Mouse (Mus musculus) urinary bladder, postnatal 14 days (tissue): ENCODE measurements at regions not wholly inside any gene's neighbourhood (a gene's known extent, or its start where the extent isn't known, plus 50 kb on each side); places are given as distances from the start of the nearest gene placed in this dataset.
A peak's percentile ranks its signal among the peaks of the same experiment; 100 is the strongest.

Source experiments
- DNase-seq: peaks from one replicate; pipeline ENCODE4 v3.0.0; 2021; ENCODE audit warnings: low spot score

DNA sequence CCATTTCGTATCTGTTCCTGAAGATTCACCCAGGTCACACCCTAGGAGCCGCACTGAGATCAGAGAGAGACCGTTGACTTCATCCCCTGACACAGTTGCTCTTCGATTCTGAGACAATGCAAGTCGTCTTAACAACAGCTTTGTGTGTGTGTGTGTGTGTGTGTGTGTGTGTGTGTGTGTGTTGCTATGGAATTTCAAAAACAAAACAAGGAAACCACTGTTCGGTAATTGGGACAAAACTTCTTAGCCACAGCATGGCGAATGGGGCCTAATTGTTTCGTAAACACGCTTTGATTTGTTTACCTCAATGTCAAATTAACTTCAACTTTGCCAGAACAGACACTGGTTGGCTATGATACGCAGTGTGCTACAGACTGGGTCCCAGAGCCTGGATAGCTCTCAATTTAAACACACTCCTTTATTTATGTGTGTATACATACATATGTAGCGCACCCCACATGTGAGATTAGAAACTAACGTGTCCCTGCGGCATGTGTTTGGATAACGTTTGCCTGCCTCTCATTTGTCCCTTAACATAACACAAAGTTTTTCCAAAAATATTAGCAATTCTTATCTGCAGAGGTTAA, 176.1 kb upstream of the Spred2 start:
- no peak for DNase-seq

DNA sequence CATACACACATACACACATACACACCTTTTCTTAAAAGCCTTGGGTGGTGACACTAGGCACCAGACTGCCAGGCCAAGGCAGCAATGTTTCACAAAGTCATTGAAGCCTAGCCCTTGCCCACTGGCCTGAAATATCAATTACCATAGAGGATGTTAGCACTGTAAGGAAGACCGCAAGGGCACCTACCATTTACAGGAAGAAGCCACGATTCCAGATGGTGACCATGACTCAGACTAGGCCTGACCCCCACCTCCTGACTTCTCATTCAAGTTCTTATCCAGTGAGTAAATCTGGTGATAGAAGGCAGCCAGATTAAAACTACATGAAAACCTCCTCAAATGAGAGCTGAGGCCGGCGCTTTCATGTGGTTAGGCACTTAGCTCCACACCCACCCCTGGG, 165.3 kb upstream of the Spred2 start:
- DNase-seq = no peak

DNA sequence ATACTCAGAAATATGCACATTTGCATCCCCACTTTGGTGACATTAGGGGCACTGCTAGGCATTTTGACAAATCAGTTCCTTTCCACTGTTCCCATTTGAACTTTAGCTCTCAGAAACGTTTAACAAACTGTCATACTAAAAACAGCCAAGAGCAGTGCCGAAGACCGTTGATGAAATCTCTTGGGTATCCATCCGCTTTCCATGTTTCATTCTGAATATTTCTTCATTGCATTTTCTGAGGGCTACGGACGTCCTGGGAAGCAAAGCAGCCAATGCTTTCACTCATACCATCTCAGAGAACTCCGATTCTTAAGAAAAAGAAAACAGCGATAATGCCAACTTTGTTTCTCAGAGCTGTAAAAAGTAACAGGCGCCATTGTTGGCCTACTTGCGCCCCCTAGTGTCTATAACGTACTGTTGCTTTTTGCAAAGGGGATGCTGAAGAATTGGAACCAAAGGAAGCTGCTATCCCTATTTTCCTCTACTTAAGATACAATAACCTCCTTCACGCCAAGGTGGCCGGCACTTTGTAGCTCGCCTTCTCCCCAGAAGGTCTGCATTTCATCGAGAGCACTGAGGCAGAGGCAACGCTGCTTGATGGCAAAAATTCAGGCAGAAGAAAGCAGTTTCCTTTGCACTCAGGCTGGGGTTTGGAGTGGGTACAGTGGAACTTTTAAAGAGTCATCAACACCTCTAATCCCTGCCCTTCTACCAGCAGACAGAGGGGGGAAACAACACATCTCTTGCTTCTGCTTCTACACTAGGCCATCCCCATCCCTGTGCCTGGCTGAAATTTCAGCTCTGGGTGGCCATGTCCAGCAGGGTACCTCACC, 163.1 kb upstream of the Spred2 start:
- peak; percentile 66 for DNase-seq

DNA sequence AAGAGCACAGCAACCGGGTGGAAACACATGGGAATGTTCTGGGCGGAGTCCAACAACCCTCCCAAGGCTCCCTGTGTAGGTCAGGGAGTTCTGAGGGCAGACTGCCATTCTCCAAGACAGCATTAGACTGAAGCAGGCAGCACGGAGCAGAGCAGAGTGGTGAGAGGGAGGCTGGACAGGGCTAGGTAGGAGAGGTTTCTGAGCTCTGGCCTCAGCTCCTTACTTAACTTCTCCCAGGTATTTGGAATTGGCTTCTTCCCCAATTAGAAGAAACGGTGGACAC, 162.5 kb upstream of the Spred2 start:
- peak; percentile 14 for DNase-seq

DNA sequence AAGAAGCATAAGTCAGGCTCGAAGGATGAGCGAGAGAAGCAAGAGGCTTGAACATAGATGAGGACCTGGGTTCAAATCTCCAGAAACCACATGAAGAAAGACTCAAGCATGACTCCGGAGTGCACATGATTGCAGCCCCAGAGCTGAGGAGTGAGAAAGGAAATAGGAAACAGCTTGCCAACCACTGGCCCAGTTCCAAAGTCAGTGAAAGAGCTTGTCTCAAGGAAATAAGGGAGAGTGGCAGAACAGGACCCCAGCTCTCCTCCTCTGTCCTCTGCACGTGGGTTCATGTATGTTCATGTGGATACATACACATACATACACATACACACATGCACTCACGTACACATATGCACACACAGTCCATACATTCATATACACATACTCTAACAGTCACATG, 156.9 kb upstream of the Spred2 start:
- no peak for DNase-seq

DNA sequence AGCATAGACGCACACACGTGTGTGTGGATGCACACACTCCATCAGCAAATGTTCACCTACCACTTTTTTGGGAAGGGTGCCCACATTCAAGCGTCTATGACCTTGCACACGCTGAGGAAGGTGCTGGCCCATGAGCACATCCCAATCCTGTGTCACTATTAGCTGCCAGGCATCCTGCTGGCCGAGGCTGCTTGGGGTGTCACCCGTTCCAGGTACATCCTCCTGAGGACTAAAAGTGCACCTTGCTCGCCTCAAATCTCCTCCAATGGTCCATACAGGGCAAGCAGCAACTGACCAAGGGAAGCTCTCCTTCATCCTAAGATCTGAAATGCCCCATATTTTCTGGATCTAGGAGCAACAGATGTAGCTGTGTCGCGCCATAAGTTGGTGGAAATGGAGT, 156.3 kb upstream of the Spred2 start:
- DNase-seq = no peak

DNA sequence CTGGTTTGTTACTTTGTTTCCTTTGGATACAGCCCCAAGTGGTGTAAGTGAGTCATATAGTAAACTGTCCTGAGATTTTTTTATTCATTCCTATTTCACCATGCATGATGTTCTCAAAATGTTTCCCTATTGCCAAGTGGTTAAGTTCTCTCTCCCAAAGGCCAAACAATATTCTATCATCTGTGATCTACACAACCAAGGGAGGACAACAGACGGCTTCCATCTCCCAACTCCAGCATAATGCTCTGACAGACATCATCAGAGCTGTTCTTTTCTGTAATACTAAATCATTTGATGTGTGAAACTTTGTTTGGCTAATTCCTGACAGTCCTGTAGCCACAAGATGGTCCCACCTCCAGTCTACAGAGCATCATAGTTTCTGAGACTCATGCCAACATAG, 155.2 kb upstream of the Spred2 start:
- no peak for DNase-seq

DNA sequence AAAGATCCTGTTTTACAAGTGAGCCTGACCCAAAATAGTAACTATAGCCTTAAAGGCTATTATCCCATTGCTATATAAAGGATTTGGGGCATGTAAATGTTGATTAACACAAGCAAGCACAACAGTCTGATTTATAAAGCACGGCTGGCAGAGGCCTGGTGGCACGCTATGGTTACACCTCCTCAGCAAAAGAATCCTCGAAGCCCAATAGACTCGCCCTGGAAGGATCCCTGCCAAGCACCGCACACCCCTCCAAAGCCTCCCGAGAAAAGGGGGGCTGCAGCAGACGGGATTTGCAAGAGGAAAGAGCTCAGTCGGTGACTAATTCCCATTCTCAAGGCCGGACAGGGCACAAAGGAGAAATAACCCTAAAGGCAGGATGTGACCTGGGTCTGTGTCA, 150.2 kb upstream of the Spred2 start:
- no peak for DNase-seq

DNA sequence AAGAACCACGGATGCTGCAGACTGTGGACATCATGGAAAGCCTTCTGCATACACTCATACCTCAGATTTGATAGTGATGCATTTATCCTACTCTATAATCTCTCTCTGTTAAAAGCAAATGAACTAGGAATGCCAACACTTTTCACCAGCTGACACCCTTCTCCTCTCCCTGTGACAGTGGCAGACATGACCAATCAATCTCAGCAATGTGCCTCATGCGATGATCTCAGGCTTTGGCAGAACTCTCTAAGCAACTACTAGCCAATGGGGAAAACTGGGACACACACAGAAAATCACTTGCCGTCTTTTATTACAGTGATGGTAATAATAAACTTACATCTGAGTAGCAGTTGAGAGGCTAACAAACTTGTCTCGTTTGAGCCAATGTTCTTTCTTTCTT, 148.4 kb upstream of the Spred2 start:
- DNase-seq = no peak

DNA sequence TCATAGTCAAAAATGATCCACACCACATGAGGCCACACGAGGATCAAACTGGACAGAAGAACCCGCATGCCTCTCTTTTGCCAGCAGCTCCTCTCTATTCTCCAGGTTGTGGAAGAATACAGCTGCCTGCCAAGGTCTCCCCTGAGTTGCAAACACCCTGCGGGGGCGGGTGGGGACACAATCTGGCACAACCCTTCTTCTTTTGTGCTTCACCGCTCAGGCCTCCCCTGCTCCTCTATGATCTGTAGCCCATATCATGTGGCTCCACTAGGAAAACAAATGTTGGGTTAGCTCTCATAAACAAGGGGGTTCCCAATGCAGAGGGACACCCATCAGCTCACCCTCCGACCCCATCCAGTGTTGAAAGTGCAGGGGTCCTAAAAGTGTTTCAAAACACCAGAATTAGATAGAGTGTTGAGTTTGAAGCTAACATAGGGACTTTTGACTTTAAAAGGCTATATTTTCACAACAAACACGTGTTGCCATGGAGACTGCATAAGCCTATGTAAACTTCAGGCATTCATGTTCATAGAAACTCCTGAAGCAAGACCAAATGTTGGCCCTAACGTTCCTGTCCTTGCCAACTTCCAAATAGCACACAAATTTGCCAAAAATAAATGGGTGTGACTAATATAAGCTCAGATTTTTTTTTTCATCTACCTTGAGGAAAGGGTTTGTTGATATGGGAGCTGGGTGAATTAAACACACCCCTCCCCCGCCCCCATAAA, 147.5 kb upstream of the Spred2 start:
- DNase-seq = no peak

DNA sequence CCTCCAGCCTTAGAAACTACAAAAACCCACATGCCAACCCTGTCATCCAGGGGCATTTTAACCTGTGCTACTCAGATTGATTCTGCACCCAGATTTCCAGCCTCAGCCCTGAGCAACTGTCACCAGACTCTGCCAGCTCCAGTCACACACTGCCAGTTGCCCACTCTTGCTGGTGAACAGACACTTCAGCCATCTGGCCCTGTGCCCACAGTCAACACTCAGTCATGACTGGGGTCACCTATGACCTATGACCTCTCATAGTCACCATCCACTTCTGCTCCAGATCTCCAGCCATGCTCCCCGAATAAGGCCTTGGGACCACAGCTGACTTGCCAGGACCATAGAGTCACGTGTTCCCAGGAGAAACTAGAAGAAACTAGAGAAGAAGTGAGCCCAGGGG, 146.0 kb upstream of the Spred2 start:
- no peak for DNase-seq

DNA sequence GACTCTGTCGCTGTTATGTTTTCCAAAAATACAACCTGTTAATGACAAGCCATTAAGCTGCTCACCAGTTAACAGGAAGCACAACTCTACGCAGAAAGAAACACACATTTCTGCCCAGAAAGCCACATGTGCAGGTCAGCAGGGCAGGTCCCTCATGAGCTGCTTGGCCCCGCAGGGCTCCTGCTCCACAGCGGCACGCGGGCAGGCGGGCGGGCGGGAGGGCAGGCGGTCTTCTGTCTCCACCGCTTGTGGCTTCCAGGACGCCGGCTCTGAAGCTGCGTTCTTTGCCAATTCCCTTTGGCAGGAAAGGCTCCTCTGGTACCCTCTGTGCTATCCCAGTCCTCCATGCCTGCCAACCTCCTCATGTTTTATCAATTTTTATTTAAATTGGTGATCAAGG, 139.1 kb upstream of the Spred2 start:
- DNase-seq = no peak

DNA sequence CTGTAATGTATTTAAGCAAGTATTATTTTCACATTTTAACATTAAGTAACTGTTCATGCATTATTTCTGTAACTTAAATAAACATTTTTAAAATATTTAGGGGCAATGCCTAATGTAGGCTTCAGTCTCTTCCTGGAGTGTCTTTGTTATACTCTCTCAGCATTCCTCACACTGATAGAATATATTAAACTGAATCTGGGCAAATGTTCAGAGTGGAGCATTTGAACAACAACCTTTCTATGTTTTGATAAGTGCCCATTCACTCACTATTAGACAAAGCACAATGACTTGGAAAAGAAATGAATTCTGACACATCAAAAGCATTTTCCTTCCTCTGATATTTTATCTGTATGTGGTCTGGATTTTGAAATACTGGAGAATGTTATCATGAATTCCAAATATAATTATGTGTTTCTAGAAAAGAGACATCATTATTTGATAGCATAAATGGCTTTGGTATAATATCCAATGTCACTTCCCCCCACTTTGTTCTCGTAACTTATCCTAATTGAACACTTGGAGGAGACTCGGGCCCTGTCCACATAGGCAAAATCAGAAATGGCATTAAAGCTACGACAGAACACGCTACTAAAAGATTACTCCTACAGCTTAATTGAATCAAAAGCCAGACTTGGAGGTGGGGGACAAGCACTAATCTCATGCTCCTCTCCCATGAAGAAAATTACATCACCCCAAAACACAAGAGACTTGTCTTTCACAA, 127.1 kb upstream of the Spred2 start:
- DNase-seq = no peak

DNA sequence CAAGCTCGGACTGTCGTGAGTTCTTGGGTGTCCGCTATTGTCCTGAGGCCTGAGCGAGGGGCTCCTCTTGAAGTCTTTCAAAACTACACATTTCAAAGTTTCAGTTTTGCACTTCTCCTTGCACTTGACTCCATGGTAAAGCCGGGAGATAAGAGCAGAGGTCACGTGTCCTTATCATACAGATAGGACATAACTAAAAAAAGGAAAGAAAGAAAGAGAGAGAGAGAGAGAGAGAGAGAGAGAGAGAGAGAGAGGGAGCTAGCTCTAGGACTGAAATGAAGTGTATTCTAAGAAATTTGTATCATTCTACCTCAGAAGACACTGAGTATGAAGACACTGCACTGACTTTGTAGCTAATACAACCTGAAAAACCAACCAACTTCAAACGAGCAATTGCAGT, 114.8 kb upstream of the Spred2 start:
- DNase-seq = no peak

DNA sequence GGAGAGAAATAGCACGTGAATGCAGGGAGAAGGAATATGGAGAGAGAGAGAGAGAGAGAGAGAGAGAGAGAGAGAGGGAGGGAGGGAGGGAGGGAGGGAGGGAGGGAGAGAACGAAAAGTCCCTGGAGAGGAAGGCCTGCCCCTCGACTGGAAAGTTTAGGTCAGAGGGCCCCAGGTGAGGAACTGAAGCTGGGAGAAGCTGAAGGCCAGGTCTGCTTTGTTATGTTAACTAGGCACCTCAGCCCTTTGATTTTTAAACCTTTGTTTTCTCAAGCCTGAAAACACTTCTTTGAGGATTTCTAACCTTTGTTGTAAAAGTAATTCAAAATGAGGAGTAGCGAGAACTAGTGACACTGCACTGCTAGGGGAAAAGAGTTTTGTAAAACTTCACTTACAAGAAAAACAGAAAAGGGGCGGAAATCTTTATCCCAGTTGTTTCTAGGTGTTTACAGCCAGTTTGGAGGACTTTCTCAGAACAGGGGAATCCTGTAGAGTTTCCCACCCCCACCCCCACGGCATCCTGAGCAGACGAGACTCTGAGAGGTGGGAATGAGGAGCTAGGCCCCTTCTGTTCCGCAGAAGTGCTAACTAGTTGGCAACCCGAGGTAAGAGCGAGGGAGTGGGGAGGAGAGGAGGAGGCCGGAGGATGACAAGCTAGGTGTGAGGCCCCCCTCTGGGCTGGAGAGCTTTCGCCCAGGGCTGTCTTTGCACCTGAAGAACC, 112.7 kb upstream of the Spred2 start:
- no peak for DNase-seq

DNA sequence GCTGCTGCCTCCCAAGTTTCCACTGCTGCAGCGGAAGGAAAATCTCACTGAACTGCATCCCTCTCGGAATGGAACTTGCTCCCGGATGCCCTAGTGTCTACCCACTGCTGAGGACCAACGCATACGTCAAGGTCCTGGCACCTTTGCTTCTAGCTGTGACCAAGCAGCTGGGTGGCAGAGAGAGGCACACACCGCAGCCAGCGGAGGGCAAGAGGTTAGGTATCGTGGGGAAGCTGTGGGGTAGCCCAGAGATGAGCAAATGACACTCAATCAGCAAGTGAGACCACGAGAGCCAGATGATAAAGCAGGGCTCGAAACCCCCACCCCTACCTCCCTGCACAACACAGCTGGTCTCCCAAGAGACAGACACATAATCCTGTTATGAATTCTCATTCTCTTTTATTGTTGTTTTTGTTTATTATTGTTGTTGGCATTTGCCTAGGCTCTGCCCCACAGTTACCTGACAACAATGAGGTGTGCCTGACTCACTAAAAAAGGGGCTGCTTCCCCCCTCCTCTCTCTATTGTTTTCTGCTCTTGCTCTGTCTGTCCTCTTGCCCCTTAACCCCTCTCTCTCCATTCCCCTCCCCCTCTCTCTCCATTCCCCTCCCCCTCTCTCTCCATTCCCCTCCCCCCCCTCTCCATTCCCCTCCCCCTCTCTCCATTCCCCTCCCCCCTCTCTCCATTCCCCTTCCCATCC, 112.0 kb upstream of the Spred2 start:
- no peak for DNase-seq

DNA sequence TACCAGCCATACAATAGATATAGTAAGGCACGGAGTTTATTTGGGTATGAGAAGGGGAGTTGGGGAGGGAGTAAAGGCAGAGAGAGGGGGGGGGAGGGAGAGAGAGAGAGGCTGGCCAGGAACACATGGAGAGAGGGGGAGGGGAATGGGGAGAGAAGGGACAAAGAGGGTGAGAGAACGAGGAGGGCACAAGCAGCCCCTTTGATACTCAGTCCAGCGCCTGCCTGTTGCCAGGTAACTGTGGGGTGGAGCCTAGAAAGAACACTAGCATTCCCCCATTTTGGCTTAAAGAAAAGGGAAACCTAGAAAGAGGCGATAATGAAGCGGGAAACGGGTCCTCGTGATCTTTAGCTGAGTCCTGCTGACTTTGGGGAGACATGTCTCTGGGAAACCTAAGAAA, 110.6 kb upstream of the Spred2 start:
- DNase-seq = no peak

DNA sequence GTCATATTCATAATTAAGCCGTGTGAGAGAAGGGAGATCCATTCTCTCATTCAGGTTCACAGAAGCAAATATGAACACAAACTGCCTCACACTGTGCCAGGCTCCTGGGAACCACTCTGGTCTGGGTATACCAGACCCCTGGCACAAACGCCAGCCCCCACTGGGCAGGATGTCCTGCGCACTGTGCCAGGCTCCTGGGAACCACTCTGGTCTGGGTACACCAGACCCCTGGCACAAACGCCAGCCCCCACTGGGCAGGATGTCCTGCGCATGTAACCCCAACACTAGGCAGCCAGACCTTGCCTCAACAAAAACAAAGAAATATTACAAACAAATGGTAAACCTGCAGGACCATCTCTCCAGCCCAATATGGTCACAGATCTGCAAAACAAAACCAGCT, 101.2 kb upstream of the Spred2 start:
- no peak for DNase-seq

DNA sequence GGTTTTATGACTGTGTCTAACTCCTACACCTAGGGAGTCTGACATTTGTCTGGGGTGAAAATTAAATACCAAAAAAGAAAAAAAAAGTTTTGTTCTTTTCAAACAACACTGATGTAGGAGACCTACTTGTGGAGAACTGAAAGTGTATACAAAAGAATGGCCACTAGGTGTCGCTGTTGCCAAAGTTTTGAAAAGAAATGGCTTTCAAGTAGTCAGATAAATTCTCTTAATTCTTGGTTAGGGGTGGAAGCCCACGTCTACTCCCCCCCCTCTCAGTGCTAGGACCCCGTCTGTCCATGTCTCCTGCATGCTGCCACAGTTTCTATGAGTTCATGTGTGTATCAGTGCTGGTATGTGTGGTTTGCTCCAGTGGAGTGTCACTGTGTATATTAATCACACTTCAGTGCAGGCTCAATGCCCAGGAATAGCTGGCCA, 100.7 kb upstream of the Spred2 start:
- peak; percentile 64 for DNase-seq

DNA sequence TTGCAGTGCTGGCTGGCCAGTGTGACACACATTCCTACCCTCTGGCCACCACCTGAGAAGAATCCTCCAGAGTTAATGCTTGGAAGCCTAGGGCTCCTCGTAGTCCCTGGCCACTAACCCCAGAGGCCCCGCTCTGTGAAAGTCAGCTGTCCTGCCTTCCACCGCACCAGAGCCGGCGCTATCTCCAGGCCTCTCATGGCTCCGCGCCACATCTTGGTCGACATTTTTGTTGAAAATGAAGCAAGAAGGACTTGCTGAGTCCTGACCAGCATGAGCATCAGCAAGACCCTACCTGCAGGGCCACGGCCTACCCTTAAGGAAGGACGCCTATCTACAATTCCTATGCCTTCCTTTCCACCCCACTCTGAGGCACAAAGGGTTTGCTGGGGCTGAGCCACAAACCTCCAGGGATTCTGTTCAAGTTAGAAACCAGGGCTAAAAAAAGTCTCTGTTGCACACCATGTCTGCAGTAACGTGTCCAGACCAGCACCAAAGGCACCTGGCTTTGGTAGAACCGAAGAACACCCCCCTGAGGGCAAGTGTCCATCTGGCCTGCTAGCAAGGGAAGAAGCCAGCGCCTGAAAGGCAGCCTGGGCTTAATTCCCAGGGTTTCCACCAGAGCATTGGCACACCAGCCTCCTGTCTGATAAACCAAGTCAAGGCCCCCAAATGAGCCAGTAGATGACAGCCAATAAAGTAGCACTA, 97.5 kb upstream of the Spred2 start:
- no peak for DNase-seq

DNA sequence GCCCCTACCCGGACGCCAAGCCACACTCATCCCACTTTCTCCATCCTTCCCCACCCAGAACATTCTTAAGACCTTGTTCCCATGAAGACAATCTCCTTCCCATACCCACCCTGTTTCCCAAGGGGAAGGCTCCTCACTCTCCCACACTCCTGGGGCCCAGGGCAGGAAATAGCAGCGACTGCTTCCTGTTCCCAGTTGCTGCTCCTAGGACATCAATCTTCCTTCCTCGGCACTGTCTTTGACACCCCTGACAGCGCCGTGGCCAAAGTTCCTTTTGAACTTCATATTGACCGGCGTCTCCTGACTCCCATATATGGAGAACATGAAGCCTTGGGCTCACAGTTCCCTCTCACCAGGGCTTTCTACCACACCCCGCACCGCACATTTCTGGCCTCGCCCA, 96.2 kb upstream of the Spred2 start:
- DNase-seq = no peak
